Mouse (Mus musculus): ENCODE measurements around the gene Slc44a5. TPM values are rescaled to one million over a fixed set of nuclear protein-coding genes. Genes with fewer than 3 reads are reported as not detected.

Gene Slc44a5
- polyA plus RNA-seq, 1 experiment from 2014 or later: 5.4 TPM

DNA sequence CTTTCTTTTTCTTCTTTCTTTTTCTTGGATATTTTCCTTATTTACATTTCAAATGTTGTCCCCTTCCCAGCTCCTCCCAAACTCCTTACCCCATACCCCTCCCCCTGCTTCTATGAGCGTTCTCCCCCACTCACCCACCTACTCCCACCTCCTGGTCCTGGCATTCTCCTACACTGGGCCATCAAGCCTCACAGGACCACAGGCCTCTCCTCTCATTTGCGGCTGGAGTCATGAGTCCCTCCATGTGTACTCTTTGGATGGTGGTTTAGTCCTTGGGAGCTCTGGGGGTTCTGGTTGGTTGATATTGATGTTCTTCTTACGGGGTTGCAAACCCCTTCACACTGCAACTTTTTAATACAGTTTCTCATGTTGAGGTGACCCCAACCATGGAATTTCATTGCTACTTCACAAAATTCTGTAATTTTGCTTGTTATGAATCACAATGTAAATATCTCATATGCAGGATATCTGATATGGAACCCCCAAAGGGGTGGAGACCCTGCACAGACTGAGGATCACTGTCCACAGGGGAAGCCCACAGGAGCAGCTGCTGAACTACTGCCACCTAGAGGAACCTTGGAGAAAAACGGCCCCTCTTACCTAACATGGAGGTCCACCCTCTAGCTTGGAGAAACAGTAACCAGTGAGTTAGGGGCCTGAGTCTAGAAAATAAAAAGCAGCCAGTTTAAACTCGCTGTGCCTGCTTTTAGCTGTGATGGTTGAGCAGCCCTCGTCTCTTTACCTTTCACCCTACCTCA, 11.4 kb upstream of the Slc44a5 start:
- Histone ChIP-seq H3K4me3 (ENCODE audit: low read depth, low read length) (no peak overlapping the region), H3K4me1 (ENCODE audit: control insufficient read depth, insufficient read depth, low read length) (no peaks in the 10 kb centered on the region), H3K9ac (ENCODE audit: low read length) (no peak overlapping the region), H3K27ac (ENCODE audit: low read depth, low read length) (no peak overlapping the region), H3K4me2 (no peak overlapping the region), H3K9me3 (ENCODE audit: control insufficient read depth, low read length) (no peaks in the 10 kb centered on the region), H3K27me3 (ENCODE audit: control insufficient read depth, insufficient read depth, low read length) (no peaks in the 10 kb centered on the region), H3K36me3 (ENCODE audit: control insufficient read depth, insufficient read depth, low read length) (no peaks in the 10 kb centered on the region)
- DNase-seq (ENCODE audit: low spot score, missing footprints): no peak
- 0 out of 2 replicates have a peak, but pooled peaks have one; percentile 48 for ATAC-seq (ENCODE audit: low FRiP score)
- 65% methylated on average over 6 of the region's 6 CpGs for WGBS

DNA sequence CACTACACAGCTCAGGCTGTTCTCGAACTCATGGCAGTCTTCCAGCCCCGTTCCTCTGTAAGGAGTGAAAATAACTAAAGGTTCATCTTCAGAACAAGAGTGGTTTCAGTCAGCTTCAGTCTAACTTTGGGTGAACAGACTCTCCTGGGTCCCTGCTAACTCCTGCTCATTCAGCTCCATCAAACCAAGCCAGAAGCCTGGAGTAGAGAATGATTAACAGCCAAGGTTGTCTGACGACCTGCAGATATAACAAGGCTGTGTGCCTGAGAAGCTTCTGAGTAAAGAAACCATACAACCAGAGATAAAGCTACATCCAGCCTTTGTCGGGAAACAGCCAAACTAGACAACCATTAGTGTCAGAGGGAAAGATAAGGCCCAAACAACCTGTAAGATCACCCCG, 5.8 kb upstream of the Slc44a5 start:
- no peaks in the 10 kb centered on the region for H3K4me1 ChIP-seq (ENCODE audit: control insufficient read depth, insufficient read depth, low read length)
- H3K4me2 ChIP-seq: no peak overlapping the region
- no peak overlapping the region for H3K27ac ChIP-seq (ENCODE audit: low read depth, low read length)
- no peaks in the 10 kb centered on the region; the same call in 1 of the 2 replicates for H3K27me3 ChIP-seq (ENCODE audit: control insufficient read depth, insufficient read depth, low read length)
- DNase-seq (ENCODE audit: low spot score, missing footprints): no peak
- WGBS: 91% methylated on average over 5 of the region's 5 CpGs
- no peak for ATAC-seq (ENCODE audit: low FRiP score)
- H3K9ac ChIP-seq (ENCODE audit: low read length): no peak overlapping the region
- H3K9me3 ChIP-seq (ENCODE audit: control insufficient read depth, low read length): no peaks in the 10 kb centered on the region
- no peaks in the 10 kb centered on the region for H3K36me3 ChIP-seq (ENCODE audit: control insufficient read depth, insufficient read depth, low read length)
- no peak overlapping the region for H3K4me3 ChIP-seq (ENCODE audit: low read depth, low read length)

DNA sequence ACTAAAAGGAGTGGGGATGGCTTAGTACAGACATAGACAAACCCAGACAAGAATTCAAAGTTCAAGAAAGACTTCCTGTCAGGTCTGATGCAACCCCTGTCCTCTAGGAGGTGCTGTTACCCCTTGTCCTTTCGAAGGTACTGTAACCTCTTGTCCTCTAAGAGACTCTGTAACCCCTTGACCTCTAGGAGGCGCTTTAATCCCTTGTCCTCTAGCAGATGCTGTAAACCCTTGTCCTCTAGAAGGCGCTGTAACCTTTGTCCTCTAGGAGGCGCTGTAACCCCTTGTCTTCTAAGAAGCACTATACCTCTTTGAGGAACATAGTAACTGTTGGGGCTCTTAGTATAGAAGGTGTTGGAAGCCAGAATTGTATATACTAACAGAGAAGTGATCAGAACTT, 4.7 kb upstream of the Slc44a5 start:
- H3K9me3 ChIP-seq (ENCODE audit: control insufficient read depth, low read length): no peaks in the 10 kb centered on the region
- H3K27ac ChIP-seq (ENCODE audit: low read depth, low read length): no peak overlapping the region
- no peak overlapping the region for H3K4me2 ChIP-seq
- 42% methylated on average over 4 of the region's 4 CpGs for WGBS
- peak; percentile 93 for DNase-seq (ENCODE audit: low spot score, missing footprints)
- H3K4me3 ChIP-seq (ENCODE audit: low read depth, low read length): no peak overlapping the region
- H3K9ac ChIP-seq (ENCODE audit: low read length): no peak overlapping the region
- ATAC-seq (ENCODE audit: low FRiP score): 0 out of 2 replicates have a peak, but pooled peaks have one; percentile 26
- H3K27me3 ChIP-seq (ENCODE audit: control insufficient read depth, insufficient read depth, low read length): peaks cover 10% of the 10 kb centered on the region
- no peaks in the 10 kb centered on the region for H3K36me3 ChIP-seq (ENCODE audit: control insufficient read depth, insufficient read depth, low read length)
- peaks cover 2% of the 10 kb centered on the region; the same call in 1 of the 2 replicates for H3K4me1 ChIP-seq (ENCODE audit: control insufficient read depth, insufficient read depth, low read length)

DNA sequence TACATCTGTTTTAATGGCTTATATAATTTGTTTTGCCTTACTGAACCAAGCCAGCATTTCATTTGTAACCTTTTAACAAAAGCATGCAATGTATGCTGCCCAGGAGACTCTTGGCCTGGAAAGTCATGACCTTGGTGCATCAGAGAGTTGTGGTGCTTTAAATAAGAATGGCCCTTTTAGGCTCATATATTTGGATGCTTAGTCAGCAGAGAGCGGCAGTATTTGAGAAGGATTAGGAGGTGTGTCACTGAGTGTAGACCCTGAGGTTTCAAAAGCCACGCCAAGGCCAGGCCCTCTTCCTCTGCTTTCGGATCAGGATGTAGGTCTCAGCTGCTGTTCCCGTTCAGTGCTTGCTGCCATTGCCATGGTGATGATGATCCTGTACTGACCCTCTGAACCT, 3.8 kb upstream of the Slc44a5 start:
- no peak overlapping the region for H3K9ac ChIP-seq (ENCODE audit: low read length)
- no peak overlapping the region for H3K27ac ChIP-seq (ENCODE audit: low read depth, low read length)
- H3K36me3 ChIP-seq (ENCODE audit: control insufficient read depth, insufficient read depth, low read length): no peaks in the 10 kb centered on the region
- 83% methylated on average over 4 of the region's 4 CpGs for WGBS
- H3K9me3 ChIP-seq (ENCODE audit: control insufficient read depth, low read length): no peaks in the 10 kb centered on the region
- H3K27me3 ChIP-seq (ENCODE audit: control insufficient read depth, insufficient read depth, low read length): peaks cover 15% of the 10 kb centered on the region
- DNase-seq (ENCODE audit: low spot score, missing footprints) (peak; percentile 21), ATAC-seq (ENCODE audit: low FRiP score) (no peak)
- H3K4me3 ChIP-seq (ENCODE audit: low read depth, low read length): no peak overlapping the region
- H3K4me2 ChIP-seq: no peak overlapping the region
- peaks cover 8% of the 10 kb centered on the region for H3K4me1 ChIP-seq (ENCODE audit: control insufficient read depth, insufficient read depth, low read length)

DNA sequence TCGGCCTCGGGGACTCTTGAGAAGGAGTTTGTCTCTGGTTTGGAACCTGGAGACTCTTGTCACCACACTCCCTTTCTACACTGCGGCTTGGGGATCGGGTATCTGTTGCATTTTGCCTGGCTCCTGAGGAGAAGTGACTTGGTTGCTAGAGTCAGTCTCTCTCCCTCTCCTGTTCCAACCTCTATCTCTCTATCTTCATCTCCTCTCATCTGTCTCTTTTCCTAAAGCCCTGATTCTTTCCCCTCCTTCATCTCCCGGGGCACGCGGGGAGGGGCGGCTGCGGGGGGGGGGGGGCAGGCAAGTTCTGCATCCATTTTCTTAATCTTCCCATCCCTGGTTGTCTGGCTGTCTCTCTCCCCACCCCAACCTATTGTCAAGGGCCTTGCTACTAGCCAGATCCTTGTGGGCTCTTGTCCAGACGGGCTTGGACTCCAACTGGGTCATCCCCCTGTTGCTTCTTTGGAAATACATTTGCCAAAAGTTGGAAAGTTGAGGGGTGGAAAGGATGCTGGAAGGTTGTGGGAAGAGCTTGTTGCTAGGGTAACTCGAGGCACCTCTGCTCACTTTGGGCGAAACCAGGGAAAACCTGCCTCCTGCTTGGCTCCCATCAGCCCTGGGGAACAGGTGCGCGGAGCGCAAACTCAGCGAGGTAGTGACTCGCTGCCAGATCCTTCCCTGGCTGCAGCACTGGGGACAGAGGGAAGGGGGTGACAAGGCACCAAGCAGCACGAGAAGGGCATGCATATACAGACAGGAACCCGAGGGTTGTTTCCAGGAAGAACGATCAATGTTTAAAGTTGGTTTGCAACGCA, 919 bp downstream of the Slc44a5 start:
- H3K4me3 ChIP-seq (ENCODE audit: low read depth, low read length): peak overlapping the region; percentile 57
- H3K36me3 ChIP-seq (ENCODE audit: control insufficient read depth, insufficient read depth, low read length): no peaks in the 10 kb centered on the region
- DNase-seq (ENCODE audit: low spot score, missing footprints): peak; percentile 91
- H3K4me1 ChIP-seq (ENCODE audit: control insufficient read depth, insufficient read depth, low read length): peaks cover 13% of the 10 kb centered on the region
- 2% methylated on average over 21 of the region's 21 CpGs for WGBS
- H3K9me3 ChIP-seq (ENCODE audit: control insufficient read depth, low read length): no peaks in the 10 kb centered on the region
- peak overlapping the region; percentile 77 for H3K9ac ChIP-seq (ENCODE audit: low read length)
- peak; percentile 43; the same call in 1 of the 2 replicates for ATAC-seq (ENCODE audit: low FRiP score)
- H3K4me2 ChIP-seq: peak overlapping the region; percentile 97
- no peak overlapping the region for H3K27ac ChIP-seq (ENCODE audit: low read depth, low read length)
- peaks cover 20% of the 10 kb centered on the region for H3K27me3 ChIP-seq (ENCODE audit: control insufficient read depth, insufficient read depth, low read length)

DNA sequence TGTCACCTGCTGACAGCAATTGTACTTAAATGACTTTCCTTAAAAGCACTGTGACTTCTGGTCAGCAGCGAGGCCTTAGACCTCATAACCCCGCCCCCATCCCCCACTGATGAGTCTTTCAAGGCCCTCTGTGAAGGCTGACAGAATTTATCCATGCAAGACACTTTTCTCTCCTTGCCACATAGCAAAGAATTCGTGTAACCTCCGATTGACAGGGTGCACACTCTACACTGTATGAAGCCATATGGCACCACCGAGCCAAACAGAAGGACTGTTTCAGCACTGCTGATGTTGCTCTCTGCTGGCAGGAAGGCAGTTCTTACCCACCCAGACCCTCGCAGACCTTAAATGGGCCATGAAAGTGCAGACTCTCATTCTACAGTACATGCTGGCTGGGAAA, 1.8 kb downstream of the Slc44a5 start:
- 7% methylated on average over 6 of the region's 6 CpGs for WGBS
- H3K27ac ChIP-seq (ENCODE audit: low read depth, low read length): no peak overlapping the region
- H3K4me3 ChIP-seq (ENCODE audit: low read depth, low read length): 0 out of 2 replicates have a peak overlapping the region, but pooled peaks have one; percentile 57
- peaks cover 20% of the 10 kb centered on the region for H3K27me3 ChIP-seq (ENCODE audit: control insufficient read depth, insufficient read depth, low read length)
- H3K9ac ChIP-seq (ENCODE audit: low read length): no peak overlapping the region
- peaks cover 13% of the 10 kb centered on the region for H3K4me1 ChIP-seq (ENCODE audit: control insufficient read depth, insufficient read depth, low read length)
- DNase-seq (ENCODE audit: low spot score, missing footprints) (peak; percentile 91), ATAC-seq (ENCODE audit: low FRiP score) (peak; percentile 28)
- H3K9me3 ChIP-seq (ENCODE audit: control insufficient read depth, low read length): no peaks in the 10 kb centered on the region
- H3K4me2 ChIP-seq: peak overlapping the region; percentile 97; the same call in 1 of the 2 replicates
- H3K36me3 ChIP-seq (ENCODE audit: control insufficient read depth, insufficient read depth, low read length): no peaks in the 10 kb centered on the region

DNA sequence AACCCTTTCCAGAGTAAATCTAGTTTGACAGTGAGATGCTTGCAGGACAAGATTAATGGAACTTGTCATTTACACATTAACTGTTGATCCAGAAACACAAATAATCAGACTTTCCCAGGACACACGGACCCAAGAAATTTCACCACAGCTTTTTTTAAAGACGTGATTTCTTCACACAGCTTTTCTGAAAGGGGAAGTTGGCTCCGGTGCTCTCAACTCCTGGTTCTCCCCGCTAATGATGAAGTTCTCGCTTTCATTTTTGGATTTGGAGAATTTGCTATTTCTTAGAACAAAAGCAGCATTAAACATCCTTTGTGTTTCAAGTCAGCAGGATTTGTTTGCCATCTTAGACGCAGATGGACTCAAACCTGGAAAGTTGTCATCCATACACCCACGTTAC, 2.6 kb downstream of the Slc44a5 start:
- H3K27me3 ChIP-seq (ENCODE audit: control insufficient read depth, insufficient read depth, low read length): peaks cover 20% of the 10 kb centered on the region
- no peaks in the 10 kb centered on the region for H3K9me3 ChIP-seq (ENCODE audit: control insufficient read depth, low read length)
- no peak for DNase-seq (ENCODE audit: low spot score, missing footprints)
- no peak overlapping the region for H3K4me3 ChIP-seq (ENCODE audit: low read depth, low read length)
- WGBS: 74% methylated on average over 7 of the region's 7 CpGs
- H3K4me2 ChIP-seq: no peak overlapping the region
- ATAC-seq (ENCODE audit: low FRiP score): no peak
- H3K27ac ChIP-seq (ENCODE audit: low read depth, low read length): no peak overlapping the region
- H3K36me3 ChIP-seq (ENCODE audit: control insufficient read depth, insufficient read depth, low read length): no peaks in the 10 kb centered on the region
- no peak overlapping the region for H3K9ac ChIP-seq (ENCODE audit: low read length)
- peaks cover 13% of the 10 kb centered on the region for H3K4me1 ChIP-seq (ENCODE audit: control insufficient read depth, insufficient read depth, low read length)

DNA sequence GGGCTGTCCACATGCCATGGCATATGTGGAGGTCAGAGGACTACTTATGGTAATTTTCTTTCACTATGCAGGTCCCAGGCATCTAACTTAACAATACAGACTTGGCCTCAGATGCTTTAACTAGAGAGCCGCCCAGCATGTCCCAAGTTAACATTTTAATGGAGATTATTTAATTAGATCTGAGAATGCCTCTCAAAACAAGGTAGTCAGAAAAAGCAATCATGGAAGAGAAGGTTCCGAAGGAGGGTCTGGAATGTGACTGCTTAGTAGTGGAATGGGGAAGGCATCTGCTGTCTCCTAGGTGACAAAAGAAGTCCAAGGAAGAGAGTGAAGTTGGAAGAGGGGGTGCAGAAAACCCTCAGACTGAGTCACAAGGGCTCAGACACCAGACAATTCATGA, 7.4 kb downstream of the Slc44a5 start:
- DNase-seq (ENCODE audit: low spot score, missing footprints): no peak
- ATAC-seq (ENCODE audit: low FRiP score): no peak

More for the DNA sequence above, 7.4 kb downstream of the Slc44a5 start:
- Histone ChIP-seq H3K4me1 (ENCODE audit: control insufficient read depth, insufficient read depth, low read length) (no peaks in the 10 kb centered on the region), H3K36me3 (ENCODE audit: control insufficient read depth, insufficient read depth, low read length) (no peaks in the 10 kb centered on the region), H3K4me3 (ENCODE audit: low read depth, low read length) (no peak overlapping the region), H3K4me2 (no peak overlapping the region), H3K9ac (ENCODE audit: low read length) (no peak overlapping the region), H3K27ac (ENCODE audit: low read depth, low read length) (no peak overlapping the region), H3K27me3 (ENCODE audit: control insufficient read depth, insufficient read depth, low read length) (no peaks in the 10 kb centered on the region), H3K9me3 (ENCODE audit: control insufficient read depth, low read length) (no peaks in the 10 kb centered on the region)
- 37% methylated on average over 2 of the region's 2 CpGs for WGBS

Measured in midbrain, embryonic 11.5 days (tissue).